Mouse (Mus musculus): ENCODE measurements around the gene Nab2.

- no peak for TF ChIP-seq CTCF (IDR thresholded peaks at IDR 0.05; ENCODE audit: low read depth, low read length)
- TF ChIP-seq TAL1 (conservative IDR thresholded peaks at IDR 0.05; ENCODE audit: low read depth, low read length) = no peak
- TF ChIP-seq GATA2 (IDR thresholded peaks at IDR 0.05; ENCODE audit: borderline replicate concordance, low read depth, low read length) = no peak
Observed at GRCm38 (mm10) chr10:127632668-127633271, 35.6 kb downstream of the Nab2 start.
